Mouse (Mus musculus): Measurements from ENCODE around the gene Setd1a.
A peak's percentile ranks its signal among the peaks of the same experiment; 100 is the strongest.

DNA sequence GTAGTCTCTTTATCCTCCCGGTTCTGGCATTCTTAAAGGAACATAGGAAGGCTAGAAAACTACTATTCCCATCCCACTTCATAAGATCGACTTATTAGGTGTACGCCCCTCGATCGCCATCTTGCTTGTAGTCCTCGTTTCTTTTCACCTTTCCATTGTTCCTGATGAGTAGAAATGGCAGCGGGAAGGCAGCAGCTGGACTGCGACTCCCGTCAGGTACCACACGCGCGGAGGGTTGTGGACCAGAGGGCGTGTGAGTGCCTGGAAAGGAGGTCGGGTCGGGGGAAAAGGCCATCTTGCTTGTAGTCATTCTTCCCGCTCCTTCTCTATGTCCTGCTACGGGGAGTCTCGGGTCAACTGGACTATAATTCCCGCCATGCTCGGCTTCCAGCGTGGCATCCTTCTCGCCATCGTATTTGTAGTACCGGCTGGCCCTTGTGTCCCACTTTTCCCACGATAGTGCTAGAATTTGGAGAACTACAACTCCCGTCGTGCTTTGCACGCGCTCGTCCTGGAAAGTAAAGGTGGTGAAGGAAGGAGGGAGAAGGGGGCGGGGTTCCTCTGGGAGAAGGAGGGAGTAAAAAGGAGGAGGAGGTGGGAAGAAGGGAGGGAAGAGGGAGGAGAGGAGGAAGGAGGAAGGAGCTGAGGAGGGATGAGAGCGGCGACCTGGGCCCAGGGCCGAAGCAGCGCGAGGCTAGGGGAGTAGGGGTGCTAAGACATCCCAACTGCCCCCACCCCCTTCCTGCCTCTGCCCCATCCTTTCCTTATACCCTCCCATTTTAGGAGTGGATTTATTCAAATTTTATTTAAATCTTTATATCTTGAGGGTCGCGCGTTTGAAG, 30.6 kb upstream of the Setd1a start:
- TF ChIP-seq CTCF (IDR thresholded peaks at IDR 0.05; ENCODE audit: borderline replicate concordance, control insufficient read depth, extremely low read depth, insufficient read depth, low read length, poor library complexity) (0 out of 2 replicates have a peak, but pooled peaks have one; percentile 3), POLR2A (IDR thresholded peaks at IDR 0.05; ENCODE audit: control insufficient read depth, extremely low read depth, insufficient read depth, low read length, poor library complexity) (peak; percentile 14; the same call in 1 of the 2 replicates)

Data from thymus, adult 2 months (tissue).